Mouse (Mus musculus) left cerebral cortex, adult 8-10 months (tissue): Measurements from ENCODE around the gene Gpr183. TPM values are rescaled to one million over a fixed set of nuclear protein-coding genes. Genes with fewer than 3 reads are reported as not detected.

ENCODE experiments used
- DNase-seq, 2 experiments: peaks; one replicate each; pipeline ENCODE4 v3.0.0; 2022; ENCODE audit warnings: low spot score in 2 of 2
- total RNA-seq, 4 experiments: library from RNA; stranded (reverse); gene quantifications; 2 replicates each; pipeline ENCODE4 v1.2.4; 2022

Gene Gpr183
- total RNA-seq: 1 to 10 TPM in 2 of 4 experiments, under 1 TPM in 2; 0.44 to 2.6 (median 1.2) TPM

DNA sequence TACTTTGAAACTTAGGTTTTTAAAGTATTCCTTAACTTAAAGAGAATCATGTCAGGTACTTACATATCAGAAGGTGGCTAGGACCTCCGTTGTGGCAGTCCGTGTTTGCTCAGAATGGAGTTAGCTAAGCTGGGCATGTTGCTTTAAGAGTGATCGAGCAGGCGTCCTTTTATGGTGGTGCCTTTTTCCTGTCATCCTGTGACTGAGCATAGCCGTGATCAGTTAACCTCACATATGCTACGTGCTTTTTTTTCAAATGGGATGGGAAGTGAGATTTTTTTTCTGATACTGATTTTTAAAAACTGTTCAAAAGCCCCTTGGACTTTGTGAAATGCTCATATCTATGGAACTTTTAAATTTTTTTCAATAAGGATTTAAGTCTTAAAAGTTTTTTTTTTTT is at the start of gene Gpr183:
TSS of gene Gpr183 (minus strand) at position 206 of the 400 bp plus-strand sequence.
- no peak for DNase-seq

DNA sequence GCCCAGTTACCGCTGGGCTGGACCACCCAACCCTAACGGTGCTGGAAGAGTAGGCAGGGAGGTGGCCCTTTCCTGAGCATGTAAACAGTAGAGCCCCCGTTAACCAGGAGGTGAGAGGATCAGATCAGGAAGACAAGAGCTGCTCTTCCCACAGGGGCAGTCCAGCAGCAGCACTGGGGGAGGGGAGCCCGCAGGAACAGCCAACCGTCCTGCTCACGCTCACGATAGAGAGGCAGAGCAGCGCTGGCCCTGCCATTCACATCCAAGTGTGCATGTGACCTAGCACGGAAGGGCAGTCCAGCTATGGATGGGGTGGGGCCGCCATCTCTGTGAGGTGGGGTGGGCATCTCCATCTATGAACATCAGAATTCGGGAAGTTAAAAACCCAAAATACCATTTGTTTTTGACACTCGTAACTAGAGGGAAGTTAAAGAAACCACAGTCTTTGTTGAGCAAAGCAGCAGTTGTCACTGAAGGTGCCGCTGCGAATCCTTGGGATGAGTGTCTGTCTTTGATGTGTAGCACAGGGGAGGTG is 48.5 kb upstream of the Gpr183 start:
- no peak for DNase-seq

DNA sequence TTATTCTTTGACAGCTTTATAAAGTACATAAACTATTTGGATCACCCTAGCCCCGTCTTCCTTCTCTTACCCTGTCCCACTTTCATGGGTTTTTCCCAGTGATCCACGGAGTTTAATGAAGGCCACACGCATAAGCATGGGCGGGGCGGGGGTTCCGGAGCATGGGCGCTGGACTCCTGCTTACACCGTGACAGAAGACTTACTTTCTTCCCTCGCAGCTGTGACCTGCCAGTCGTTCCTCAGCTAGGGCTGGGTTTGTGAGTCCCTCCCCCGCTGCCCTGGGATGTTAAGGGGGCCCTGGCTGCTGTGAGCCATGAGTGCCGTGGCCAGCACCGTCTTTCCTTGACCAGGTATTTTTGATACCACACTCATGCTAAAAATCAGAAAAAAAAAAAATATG is 47.8 kb upstream of the Gpr183 start:
- DNase-seq: no peak

DNA sequence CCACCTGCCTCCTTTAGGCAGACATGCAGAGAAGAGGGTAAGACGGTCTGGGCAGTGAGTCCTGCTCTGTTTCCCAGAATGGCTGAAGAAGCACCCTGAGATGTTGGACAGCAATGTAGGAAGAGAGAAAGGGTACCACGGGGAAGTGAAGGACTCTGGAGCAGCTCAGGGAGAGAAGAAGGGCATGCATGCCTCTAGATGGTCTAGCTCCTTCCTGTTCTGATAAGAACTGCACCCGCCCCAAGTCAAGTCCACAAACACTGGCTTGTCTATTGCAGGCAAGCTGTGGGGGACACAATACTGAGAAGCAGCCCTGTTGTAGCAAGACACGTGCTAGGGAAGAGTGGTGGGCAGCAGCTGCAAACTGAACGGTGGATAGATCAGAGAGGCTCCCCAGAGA is 47.2 kb upstream of the Gpr183 start:
- DNase-seq: no peak

DNA sequence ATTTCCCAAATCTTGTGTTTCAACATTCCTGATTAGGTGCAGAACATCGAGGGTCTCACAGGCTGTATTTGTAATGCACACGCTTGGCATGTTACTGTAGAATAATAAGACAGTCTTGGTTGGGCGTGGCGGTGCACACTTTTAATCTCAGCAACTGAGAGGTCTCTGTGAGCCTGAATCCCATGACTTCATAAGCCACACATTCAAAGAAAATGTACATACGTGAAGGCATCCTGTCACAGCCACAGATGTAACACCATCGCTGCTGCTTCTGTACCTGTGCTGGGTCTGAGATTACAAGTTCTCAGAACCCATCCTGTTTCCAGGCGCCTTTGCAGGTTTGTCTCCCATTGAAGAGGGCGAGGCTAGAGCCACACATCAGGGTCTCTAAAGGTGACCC is 46.8 kb upstream of the Gpr183 start:
- DNase-seq: no peak

DNA sequence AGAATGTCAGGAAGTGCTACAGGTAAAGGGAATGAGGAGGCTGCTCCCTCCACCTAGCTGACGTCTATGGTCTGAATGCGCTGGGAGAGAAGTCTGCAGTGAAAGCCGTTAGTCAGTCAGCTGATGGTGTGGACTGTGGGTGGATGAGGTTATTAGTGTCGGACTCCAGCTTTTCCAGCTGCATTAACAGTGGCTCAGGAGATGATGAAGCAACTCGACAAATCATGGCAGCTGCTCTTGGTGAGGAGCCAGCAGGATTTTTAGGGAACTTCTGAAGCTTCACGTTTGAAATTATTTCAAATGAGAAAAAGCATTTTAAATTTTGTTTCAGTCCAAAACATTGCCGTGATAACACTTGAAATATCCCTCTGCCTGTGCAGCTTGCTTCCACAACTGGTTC is 45.3 kb upstream of the Gpr183 start:
- DNase-seq: no peak

DNA sequence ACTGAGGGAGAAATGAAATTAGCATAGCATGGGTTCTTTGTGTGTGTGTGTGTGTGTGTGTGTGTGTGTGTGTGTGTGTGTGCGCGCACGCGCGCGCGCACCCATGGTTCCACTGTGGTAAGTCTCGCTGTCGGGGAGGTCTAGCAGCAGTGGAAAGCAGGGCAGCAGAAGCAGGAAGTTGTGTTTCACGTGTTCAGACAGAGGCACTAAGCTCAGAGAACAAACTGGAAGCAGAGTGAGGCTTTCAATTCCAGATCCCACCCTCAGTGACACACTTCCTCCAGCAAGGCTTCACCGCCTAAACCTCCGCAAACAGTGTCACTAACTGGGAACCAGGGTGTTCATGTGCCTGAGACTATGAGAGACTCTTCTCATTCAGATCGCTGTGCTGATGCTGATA is 44.5 kb upstream of the Gpr183 start:
- no peak for DNase-seq

DNA sequence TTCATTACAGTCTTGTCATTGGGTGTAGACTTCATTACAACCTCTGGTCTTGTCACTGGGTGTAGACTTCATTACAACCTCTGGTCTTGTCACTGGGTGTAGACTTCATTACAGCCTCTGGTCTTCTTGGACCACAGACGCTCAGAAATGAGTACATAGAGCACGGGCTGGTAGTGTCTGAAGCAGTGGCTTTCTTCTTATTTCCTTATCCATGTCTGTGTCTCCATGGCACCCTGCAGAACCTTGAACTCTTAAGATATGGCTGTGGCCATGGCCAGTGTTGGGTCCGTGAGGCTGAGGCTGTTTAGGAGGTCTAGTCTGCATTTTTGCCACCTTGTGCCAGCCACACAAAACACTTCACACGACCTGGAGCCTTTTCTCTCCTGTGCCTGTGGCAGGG is 43.3 kb upstream of the Gpr183 start:
- DNase-seq: no peak

DNA sequence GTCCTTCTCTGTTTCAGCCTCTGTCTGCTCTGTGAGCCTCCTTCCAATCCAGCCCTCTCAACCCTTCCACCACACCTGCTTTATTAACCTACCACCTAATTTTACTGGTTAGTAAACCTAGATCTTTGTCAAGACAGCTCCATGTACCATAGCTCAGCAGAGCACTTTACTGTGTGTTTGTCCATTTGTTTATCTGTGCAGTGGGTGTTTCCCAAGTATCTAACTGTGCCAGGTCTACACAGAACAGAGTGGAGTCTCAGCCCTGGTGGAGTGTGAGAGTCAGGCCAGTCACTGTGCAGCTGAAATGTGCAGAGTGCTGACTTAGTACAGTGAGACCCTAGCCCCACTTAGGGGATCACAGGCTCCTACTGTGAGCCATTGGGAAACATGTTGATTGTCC is 38.8 kb upstream of the Gpr183 start:
- DNase-seq: no peak

DNA sequence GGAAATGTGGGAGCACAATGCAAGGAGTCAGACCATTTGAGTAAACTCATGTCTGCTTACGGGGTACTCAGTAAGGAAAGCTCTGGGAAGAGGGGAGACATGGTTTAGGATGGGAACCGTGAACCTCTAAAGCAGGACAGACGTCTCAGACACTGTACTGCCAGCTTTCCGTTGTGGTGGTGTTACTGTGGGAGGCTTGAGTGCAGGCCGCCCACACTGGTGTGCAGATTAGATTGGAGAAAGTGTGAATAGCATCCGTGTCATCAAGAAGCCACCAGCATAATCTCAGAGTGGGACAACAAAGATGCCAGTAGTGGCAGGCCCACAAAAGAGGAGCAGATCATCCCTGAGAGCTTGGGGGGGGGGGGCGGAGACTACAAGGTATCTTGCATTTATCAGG is 37.2 kb upstream of the Gpr183 start:
- DNase-seq: no peak

DNA sequence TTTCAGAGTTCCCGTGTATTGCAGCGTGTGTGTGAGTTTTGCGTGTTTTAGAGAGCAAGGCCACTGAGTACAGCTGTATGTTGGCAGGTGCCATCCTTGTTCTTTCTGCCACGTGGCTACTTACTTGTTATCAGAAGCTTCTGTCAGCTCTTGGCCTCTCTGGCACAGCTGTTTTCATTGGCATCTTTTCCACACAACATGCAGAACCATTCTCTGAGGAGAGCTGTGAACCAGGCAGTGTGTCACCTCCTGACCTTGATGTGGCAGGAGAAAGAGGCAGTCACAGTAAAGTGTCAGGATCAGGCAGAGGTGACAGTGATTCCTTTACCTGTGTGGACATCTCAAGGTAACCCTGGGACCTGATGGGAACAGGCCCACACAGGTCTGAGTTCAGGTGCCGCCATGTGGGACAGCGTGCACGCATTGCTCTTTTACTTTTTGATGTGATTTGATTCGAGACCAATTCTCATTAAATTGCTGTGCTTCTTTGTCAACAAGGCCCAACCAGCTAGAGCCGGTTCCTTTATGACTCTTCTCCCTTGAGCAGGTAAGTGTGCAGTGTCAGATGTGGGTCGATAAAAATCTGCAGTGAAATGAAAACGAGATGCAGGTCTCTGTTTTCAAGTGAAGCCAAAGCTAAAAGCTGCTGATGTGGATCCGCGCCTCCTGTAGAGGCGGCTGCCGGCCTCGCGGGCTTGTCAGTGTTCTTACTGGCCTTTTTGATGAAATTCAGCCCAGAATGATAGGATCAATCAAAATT is 35.5 kb upstream of the Gpr183 start:
- DNase-seq: no peak

DNA sequence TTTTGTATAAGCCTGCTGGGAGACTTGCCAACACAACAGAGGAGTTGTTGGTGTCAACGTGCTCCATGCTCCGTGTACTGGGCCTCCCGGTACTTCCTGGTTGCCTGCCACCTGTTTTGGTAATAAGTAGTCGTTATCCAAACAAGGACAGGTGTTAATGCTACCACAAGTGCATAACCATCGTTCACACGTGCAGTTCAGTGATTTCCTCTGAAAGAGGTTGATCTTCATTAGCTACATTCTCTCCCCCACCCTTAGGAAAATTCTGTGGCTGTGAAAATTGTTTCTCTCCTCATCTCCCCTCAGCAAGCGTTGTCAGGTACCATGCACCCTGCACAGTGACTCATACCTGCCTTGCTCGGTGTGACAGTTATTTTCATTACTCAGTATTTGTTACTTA is 34.5 kb upstream of the Gpr183 start:
- no peak for DNase-seq

DNA sequence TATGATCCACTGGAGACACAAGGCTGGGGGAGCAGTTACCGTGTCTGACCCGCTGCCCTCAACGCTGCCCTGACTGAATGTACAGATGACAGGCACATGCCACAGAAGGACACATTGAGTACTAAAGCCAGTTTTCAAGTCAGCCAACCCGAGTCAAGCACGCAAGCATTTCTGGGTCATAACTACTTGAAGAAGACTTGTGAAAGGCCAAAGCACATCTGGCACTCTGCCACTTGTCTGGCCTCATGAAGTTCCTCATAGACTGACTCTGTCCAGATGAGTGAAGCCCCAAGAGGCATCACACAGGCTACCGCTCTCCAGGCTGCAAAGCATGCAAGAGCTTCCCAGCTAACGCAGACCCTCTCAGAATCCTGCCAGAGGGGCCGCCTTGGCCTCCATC is 31.8 kb upstream of the Gpr183 start:
- no peak for DNase-seq

DNA sequence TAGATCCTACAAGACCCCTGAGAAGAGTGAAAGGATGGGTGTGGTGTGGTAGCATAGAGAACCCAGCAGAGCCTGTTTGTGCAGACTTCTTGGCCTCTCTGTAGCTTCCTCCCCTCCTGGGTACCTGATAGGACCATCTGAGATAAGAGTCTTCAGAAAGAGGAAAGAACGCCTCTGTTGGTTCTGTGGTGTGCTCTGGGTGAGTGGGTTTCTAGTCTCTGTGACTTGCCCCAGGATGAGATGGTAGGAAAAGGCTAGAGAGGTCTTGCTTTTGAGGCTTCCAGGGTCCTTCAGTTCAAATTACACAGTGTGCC is 30.5 kb upstream of the Gpr183 start:
- DNase-seq: no peak

DNA sequence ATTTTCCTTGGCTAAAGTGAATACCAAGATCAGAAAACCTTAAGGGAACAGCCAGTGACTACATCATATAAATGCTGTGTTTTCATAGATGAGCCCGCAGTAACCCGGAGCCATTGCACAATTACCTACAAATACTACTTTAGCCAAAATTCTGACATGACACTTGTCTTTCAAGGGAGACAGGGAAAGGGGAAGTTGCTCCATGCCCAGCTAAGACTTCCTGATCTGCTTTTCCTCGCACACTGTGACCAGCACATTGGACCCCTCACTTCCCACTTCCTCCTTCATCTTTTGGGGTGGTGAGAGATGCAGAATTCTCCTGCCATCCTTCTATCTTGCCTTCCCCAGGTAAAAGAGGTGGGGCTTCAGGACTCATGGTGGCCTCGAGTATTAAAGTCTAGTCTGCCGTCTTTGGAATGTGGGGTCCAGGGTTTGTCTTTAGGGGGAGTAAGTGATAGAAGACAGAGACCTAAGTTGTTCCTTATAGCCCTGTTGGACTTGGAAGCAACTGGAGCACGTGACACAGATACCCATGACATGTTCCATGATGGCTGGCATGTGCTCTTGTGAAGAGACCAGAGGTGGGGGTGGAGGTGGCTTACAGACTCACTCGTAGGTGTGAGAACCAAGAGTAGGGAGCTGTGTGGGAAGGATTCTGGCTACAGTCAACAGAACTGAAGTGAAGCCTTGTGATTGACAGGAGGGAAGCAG is 30.0 kb upstream of the Gpr183 start:
- no peak for DNase-seq

DNA sequence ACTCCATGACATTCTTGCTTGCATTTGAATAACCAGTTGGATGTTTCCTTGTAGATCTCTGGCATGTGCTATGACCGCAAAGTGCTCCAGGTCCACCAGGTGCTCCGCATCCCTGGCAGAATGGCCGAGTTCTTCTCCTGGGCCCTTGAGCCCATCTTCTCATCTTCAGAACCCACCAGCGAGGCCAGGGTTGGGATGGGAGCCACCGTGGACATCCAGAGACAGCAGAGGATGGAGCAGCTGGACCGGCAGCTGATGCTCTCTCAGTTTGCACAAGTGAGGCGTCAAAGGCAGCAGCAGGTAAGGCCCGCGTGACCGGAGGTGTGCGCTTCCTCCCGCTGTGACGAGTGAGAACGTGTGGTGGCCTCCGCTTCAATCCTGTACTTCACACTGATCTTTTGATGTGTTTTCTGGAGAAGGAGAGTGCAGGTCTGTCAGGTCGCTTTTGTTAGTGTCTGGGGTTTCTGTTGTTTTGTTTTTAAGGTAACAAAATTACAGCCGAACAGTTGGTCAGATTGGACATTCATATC is 29.2 kb upstream of the Gpr183 start:
- no peak for DNase-seq

DNA sequence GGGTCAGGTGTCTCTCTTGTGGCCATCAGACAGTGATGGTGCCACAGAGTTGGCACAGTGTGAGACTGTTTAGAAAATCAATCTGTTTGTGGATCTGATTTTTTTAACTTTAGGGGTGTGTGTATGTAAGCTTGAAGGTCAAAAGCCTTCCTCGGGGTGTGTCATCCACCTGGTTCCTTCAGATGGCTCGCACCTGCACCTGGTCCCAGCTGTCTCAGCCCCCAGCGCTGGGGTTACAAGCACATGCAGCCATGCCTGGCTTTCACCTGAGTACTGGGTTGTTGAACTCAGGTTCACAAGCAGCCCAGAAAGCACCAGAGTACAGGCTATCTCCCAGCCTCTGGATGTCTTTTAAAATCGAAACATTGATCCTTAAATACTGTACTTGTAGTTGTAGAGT is 28.6 kb upstream of the Gpr183 start:
- DNase-seq: no peak

DNA sequence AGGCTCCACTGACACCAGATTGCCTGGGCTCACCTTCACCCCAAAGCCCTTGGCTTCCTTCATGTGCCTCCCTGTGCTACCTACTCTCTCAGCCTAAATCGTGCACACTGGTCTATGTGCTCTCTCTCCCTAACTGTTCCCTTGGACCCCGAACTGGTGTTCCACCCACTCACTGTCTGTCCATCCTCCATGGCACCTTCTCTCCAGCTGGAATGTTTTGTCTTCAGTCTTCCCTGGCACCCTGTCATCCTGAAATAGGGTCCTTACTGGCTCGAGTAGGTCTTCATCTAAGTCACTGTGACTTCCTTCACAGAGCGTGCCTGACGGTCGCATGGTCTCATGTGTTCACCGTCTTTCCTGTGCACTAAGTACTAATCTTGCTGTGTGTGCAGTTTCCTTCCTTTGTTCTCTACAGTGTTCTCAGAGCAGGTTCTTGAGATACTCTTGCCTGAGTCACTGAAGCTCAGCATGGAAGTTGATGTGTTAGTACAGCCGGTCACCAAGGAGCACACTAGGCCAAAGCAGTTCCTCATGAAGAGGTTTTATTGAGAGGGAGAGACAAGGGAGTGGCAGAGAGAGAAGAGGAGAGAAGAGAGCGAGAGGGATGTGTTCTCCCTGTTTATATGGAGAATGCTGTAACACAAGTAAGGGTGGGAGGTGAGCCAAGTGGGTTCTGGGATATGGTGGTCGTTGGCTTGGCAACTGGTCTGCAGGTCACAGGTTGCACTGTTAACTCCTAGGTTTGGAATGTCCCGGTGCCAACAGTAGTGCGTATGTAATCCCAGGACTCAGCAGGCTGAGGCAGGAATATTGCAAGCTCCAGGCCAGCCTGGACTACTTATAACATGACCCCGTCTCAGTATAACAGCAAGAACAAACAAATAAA is 27.6 kb upstream of the Gpr183 start:
- DNase-seq: no peak

DNA sequence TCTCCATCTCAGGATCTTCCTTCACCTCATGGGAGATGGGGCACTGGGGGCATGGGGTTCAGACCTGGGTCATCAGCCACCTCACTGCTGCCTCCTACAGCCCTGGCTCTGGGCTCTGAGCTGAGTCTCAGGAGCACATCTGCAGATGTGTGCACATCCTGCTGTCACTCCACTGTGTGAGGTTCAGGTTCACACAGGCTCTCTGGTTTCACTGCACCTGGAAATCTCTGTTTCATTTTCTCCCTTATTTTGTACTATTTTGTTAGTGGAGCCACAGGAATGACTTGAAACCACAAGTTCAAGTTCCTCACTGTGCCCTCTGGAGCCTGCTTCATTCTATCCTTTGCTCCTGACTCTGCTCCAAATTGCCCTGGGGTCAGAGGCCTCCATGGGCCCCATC is 26.9 kb upstream of the Gpr183 start:
- no peak for DNase-seq

DNA sequence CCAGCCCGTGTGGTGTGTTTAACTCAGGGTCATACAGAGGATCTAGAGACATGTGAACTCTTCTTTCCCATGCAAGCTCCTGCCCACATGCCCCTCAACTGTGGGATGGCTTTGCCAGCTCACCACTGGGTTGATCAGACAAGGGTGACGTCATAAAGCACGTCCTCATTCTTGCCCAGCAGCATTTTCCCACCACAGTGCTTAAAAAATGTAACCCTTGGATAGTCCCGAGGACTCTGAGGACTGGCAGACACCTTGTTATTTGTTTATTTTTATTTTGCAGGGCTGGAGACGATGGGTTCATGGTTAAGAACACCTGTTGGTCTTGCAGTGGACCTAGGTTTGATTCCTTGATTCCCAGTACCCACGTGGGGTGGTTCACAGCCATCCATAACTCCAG is 25.9 kb upstream of the Gpr183 start:
- DNase-seq: no peak

DNA sequence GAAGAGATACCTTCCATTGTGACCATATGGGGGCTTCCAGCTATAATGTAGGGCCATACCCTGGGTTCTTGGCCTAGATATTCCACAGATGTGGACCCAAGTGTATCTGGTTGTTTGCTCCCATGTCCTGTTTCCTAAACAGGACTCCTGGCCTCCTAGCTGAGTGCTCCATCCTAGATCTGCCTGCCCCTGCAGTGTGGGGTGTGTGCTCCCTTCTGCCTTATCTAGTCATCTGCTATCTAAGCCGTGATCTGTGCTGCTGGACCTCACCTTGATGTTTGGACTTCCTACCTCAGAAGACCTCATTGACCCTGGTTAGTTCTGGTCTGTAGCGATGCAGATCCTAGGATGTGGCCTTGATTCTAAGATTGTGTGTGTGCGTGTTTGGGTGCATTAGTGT is 24.9 kb upstream of the Gpr183 start:
- DNase-seq: no peak

DNA sequence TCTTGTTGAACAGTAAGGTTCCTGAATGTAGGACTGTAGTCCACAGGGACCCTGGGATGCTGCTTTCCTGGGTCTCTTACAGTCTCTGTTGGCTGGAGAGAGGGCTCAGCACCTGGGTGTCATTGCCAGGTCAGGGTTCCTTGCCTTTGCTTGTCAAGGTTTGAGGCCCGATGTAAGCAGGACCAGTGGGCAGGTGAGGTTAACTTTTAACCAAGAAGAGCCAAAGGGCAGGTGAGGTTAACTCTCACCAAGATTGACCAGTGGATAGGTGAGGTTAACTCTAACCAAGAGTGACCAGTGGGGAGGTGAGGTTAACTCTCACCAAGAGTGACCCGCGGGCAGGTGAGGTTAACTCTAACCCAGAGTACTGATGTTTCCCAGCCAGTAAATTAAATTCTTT is 24.3 kb upstream of the Gpr183 start:
- DNase-seq: no peak
